Mouse (Mus musculus) NIH3T3 (cell line): Measurements from ENCODE around the gene Rgl1.

Experiments
- DNase-seq: peaks from one replicate; pipeline ENCODE4 v3.0.0-alpha.2; 2012; ENCODE audit warnings: low read depth

The Rgl1 gene

GRCm38 (mm10) chr1:152508481-152509220 is 257.5 kb downstream of the Rgl1 start:
- DNase-seq, result no peak

GRCm38 (mm10) chr1:152506726-152507125 is 259.4 kb downstream of the Rgl1 start:
- DNase-seq, result no peak

DNA sequence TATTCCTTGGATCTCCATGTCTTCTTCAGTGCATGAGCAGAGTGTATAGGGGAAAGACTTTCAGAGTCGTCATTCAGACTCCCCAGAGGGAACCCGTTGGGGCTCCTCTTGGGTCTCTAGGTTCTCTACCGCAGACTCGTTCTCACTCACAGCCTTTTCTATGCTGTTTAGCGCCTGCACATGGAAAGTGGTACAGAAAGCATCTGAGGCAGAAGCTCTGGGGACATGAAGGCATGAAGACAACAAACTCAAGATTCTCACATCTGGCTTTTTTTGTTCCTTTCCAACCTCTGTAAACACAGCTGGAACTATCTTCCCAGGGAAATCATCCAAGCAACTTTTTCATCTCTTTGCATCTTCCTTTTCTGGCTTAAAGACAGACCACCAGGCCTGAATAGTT is 260.0 kb downstream of the Rgl1 start:
- DNase-seq, result no peak

DNA sequence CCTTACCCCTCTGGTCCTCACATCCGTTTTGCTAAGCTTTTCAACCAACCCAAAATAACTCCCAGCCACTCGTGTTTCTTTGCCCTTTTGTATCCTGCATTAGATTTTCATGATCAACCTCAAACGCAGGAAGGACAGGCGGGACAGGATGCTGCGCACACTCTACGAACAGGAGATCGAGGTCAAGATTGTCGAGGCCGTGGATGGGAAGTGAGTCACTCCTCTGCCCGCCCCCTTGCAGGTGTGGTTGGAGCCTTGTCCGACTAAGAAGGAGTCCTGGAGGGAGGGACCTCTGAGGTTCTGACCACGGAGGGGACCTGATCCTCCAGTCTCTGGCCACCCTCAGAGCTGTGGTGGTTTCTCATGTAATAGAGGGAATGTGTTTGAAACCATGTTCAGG is 266.3 kb downstream of the Rgl1 start:
- DNase-seq, result no peak

DNA sequence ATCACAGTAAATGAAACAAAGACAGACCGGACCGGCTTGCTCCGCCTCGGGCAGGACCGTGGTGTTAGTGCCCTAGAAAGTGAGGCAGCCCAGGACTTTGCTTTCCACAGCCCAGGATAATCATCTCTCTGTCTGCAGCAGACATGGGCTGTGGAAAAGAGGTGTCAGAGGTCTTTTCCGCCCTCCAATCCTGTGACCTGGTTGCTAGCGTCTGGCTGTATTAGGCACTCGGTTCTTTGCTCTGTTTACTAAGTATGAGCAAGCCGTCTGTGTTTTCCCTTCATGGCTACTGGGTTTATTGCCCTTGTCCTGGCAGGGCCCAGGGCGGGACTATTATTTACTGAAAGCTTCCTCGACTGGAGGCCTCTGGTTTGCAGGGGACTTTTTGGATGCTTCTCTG is 268.6 kb downstream of the Rgl1 start:
- no peak for DNase-seq

DNA sequence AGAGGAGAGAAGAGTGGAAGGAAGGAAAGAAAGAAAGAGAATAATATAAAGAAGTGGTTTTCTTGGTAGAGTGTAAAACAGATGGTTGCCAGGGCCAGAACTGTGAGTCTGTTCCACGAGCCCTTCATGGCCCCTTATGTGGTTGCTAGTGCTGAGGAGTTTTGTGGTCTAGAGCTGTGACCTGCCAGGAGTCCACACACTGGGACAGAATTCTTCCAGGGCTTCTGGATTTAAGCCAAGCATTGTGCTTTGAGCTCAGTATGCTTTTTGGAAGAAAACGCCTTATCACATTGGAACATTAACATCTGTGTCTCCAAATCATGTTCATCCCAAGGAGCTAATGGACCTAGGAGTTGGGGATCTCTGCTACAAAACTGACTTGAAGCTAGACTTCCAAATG is 269.3 kb downstream of the Rgl1 start:
- no peak for DNase-seq

DNA sequence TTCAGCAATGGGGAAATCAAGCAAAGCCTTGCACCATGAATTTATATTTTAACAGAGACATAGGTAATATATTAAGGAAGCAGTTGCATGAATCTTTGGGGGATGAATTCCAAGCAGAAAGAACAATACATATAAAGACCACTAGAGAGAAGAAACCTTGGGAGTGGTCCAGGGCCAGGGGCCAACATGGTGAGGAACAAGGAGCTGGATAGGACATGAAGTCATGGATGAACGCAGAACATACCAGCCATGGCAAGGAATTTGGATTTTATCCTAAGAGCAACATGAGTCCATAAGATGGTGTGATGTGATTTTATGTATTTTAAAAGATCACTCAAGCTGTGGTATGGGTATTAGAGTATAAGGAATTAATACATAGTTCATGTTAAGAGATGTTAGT is 273.9 kb downstream of the Rgl1 start:
- no peak for DNase-seq

DNA sequence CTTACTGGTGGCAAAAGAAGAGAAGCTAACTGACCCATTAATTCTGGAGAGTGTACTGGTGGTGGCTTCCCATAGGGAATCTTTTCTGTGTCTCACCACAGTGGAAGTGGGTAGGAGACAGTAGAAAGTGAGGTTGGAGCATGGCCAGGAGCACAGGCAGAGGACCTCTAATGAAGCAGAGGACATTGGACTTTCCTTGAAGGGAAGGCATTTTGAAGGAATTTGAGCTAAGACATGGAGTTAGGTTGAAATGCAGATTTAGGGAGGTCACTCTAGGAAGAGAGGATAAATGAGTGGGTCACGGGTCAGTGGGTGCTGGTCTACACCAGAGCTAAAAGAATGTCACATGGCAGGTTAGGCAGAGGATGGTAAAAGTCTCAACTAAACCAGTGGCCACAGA is 275.3 kb downstream of the Rgl1 start:
- DNase-seq, result no peak

DNA sequence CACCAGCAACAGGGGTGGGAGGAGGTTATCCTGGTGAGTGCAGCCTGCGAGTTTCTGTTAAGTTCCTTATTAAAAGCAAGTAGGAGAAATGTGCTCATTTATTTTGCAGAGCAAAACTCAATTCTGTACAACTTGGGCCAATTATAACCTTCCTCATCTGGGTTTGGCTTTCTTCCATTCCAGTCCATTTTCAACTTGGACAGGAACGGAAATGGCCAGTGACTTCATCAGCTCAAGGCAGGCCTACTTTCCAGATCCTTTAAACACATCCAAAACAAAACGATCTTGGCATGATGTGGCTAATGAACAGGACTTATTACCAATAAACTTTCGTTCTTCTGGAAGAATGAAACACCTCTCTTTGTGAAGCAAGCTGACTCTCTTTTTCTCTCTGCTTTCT is 290.0 kb downstream of the Rgl1 start:
- no peak for DNase-seq

- peak; percentile 18 for DNase-seq
Observed at GRCm38 (mm10) chr1:152468443-152468842, 297.7 kb downstream of the Rgl1 start.
